Mouse (Mus musculus): ENCODE measurements around the gene Rab40c.

Gene Rab40c

DNA sequence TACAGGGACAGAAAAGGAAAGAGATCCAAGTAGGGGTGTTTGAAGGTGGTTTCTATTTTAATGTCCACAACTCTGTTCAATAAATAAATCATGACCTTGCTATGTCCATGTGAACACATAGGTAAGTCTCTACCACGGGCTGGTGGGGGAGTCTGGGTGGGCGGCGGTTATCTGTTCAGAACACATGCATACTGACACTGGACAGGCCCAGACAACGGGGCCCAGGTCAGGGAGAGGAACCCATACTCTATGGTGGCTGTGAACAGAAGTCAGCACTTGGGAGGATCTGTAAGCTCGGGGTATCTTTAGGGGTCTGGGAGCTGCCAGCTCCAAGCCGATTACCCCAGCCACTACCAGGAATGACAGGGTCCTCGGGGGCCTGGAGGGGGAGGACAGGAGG is 26.8 kb upstream of the Rab40c start:
- WGBS, result 85% methylated on average over 7 of the region's 7 CpGs

DNA sequence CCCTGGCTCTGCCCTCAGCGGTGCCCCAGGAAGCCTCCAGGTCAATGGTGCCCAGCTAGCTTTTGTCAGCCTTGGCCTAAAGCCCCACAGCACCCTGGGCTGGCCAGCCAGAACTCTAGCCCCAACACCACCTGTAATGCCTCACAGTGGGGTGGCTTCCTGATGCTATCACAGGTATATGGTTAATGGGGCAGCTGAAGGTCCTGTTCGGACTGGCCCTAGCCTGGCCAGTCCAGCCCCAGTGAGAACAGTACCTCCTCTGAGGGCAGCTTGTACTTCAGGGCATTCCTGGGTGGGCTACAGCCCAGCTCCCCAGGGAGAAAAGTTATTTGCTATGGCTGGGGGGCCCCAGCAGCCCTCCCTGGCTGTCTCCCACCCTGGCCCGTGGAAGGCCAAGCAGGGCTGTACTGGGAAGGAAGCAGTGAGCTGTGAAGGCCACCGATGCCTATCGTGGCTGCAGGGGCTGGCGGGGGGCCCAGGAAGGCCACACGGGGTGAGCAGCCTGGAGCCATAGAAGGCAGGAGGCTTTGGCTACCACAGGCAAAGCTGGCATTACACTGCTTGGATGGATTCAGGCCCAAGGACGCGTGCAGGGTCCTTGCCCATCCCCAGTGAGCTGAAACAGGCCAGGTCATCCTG is 26.1 kb upstream of the Rab40c start:
- 58% methylated on average over 9 of the region's 9 CpGs for WGBS

DNA sequence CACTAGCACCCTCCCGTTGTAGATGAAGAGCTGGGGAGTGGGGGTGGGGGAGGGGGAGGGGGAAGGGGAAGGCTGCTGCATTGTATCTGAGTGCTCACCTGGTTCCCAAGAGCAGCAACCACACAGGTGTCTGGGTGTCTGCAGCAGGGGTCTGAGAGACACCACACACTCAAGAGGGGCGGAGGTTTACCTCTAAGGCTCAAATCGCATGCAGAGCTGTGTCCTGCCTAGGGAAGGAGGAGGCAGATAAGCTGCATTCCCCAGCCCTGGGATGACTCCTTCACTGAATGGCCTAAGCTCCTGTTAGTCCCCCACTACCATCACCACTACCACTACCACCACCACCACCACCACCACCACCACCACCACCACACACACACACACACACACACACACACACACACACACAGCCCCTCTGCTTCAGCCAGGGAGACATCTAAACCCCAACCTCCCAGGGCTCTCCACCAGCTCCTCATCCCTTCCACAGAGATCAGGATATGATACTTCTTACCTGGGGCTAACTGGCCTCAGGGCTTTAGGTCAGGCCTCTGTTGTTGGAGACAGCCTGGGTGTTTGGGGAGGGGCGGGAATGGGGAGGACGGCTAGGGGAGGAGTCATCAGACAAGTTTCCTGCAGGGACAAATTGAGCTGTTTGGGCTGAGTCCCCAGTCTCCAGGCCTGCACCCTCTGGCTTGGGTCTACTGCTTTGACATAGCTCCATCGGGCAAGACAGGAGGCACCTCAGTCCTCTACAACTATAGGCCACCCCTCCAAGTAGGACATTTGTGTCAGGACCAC is 25.0 kb upstream of the Rab40c start, which contains the start of the genes Pigq and Nhlrc4:
TSS of gene Pigq (minus strand) at position 571 of the 798 bp plus-strand sequence.
TSS of gene Nhlrc4 (minus strand) at position 596 of the 798 bp plus-strand sequence.
- WGBS, result 51% methylated on average over 6 of the region's 6 CpGs

DNA sequence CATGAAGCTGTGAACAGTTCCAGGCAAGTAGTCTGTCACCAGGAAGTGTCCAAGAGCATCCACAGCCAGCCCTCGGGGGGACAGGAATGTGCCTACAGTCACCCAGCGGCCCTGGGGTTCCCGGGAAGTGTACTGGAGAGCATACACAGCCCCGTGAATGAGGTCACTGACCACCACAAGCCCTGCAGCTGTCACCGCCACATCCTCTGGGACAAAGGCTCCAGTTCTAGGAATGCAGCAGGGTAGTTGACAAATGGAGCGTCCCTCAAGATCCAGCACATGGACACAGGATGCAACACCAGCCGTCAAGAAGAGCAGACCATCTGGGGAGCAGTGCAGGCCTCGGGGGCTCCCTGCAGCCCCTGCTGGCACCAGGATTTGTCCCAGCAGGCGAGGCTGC is 24.2 kb upstream of the Rab40c start:
- WGBS, result 71% methylated on average over 9 of the region's 9 CpGs

DNA sequence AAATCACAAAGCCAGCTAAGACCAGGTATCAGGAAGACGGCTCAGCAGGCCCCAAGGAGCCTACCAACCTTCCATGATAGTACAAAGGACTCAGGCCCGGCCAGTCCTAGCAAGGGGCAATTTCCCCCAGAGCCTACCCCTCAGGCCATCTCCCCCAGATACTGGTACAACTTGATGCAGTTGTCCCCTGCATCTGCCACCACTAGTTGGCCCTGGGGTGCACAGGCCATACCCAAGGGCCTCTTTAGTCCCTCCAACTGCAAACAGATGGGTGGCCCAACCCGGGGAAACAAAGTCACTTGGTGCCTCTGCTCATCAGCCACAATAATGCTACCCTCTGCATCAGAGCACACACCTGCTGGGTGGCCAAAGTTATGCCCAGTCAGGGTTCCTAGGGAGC is 23.7 kb upstream of the Rab40c start:
- 84% methylated on average over 3 of the region's 3 CpGs for WGBS

DNA sequence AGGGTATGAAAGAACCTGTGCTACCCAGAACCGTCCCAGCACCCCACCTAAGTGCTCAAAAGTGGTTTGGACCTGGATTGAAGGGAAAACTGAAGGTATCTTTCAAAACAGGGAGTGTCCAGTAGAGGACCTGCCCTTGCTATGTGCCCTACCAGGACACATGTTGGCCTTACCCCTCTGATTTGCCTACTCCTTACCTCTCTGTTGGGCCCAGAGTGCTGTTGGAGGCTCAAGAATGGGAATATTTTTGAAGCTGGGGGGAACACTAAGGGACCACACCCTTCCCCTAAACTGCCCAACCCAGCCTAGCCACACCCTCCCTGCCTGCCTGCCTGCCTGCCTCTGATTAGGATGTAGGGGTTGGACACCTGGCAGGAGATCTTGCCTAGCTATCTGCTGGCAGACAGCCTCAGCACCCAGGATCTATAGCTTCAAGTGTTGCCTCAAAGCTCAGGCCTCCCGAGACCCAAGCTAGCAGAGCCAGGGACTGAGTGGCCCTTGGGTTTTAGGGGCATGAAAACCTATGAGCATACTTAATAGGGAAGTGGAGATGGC is 23.1 kb upstream of the Rab40c start:
- 82% methylated on average over 2 of the region's 2 CpGs for WGBS

DNA sequence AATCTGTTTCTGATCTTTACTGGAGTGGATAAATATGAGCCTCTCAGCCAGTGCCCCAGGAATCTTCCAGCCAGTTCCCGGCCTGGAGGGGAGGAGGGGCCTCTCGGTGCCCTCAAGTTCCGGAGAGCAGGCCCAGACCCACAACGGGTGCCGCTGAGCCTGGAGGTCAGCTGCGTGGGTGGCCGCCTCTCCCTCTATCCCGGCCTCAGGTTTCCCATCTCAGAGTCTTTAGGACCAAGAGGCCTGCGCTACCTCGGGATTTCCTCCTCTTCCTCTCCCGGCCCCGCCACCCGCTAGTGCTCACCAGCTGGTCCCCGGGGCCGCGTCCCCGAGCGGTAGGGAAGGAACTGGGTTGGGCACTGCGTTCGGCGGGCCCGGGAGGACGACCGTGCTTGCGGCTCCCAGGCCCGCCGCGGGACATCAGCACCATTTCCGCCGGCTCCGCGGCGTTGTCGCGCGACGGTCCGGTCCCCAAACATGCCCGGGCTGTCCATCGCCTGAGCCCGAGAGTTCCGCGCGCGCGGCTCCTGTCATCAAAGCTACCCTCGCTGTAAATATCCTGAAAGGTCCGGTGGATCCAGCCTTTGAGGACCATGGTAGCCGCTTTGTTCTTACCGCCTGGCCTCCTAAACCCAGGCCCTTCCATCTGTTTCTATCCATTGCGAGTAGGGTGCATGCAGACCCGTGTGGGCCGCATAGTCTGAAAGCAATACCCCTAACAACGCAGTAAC is 22.1 kb upstream of the Rab40c start:
- WGBS, result 2% methylated on average over 54 of the region's 54 CpGs

DNA sequence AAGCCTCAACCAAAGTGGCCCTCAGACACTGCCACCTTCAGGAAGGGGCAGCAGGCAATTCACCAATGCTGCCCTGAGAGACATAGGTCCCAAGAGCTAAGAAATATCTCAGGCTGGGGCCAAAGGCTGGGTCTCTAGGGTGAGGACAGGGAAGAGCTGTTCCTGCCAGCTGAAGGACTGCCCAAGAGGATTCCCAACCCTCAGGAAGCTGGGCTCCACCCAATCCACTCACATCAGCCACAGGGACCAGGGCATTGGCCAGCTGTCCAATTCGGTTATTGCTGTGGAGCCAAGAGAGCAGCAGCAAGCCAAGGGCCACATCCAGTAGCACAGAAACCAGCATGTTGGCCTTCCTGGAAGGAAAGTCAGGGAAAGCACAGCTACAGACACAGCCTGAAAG is 15.0 kb upstream of the Rab40c start:
- 94% methylated on average over 1 of the region's 1 CpGs for WGBS

DNA sequence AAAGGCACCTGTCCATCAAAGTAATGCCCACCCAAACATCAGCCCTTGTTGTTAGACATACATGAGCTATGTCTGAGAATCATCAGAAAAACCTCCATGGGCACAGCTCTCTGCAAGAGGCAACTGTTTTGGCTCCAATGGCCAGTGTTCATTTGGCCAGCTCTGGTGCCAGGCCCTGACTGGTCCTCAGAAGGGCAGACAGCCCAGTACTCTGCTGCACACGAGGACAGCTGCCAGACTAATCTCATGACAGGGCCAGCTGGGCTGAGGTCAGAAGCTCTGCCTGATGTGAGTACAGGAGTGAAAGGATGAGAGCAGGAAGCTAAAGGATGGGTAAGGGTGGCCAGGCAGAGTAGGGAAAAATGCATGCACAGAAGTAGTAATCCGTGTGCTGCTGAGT is 5.8 kb upstream of the Rab40c start:
- WGBS, result 62% methylated on average over 2 of the region's 2 CpGs

DNA sequence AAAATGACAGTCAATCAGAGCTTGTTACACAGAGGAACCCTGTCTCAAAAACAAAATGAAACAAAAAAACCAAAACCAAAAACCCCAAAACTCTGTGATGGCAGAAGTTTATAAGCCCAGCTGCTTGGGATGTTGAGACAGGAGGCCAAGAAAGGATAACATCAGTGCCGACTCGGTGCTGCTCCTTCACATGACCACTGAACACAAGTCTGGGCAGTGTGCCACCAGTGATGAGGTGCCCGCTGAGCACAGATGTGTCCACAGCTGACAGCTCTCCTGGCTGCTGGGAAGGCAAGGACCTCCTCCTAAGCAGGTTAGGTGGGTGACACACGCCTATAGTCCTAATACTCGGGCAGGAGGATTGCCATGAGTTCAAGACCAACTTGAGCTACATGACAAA is 2.6 kb upstream of the Rab40c start:
- 64% methylated on average over 5 of the region's 5 CpGs for WGBS

DNA sequence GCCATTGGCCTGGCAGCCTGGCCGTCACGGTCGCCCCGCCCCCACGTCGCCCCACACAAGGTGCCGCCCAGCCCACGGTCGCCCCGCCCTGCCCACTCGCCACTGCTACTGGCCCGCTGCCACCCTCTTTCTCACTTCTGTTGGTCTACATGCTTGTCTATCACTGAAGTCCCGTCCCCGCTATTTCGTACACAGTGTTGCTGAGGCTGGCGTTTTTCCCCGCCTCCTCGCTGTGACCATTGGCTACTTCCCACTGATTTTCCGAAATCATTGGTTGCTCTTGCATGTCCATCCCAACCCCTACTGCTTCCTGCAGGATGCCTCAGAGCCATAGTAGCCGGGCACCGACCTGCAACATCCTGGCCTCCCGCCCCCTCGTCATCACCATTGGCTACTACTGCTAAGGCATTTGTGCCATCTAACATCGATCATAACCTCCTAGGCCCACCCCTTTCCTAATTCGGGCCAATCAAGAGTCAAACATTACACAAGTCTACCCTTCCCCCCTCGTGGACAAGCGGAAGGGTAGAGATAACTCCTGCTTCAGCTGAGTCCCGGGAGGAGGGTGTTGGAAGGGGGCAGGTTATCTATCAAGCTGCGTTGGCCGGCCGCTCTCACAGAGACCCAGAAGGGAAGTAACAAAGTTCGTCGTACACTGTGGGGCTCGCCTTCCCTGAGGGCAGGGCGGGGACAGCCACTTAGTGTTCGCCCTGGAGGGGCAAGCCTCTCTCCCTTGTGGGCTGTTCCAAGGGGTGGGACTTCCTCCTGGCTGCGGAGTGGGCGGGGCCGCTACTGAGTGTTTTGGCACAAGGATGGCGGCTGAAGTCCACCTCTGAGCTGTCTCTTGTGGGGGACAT is 487 bp upstream of the Rab40c start:
- under 1% methylated on average over 40 of the region's 40 CpGs for WGBS

DNA sequence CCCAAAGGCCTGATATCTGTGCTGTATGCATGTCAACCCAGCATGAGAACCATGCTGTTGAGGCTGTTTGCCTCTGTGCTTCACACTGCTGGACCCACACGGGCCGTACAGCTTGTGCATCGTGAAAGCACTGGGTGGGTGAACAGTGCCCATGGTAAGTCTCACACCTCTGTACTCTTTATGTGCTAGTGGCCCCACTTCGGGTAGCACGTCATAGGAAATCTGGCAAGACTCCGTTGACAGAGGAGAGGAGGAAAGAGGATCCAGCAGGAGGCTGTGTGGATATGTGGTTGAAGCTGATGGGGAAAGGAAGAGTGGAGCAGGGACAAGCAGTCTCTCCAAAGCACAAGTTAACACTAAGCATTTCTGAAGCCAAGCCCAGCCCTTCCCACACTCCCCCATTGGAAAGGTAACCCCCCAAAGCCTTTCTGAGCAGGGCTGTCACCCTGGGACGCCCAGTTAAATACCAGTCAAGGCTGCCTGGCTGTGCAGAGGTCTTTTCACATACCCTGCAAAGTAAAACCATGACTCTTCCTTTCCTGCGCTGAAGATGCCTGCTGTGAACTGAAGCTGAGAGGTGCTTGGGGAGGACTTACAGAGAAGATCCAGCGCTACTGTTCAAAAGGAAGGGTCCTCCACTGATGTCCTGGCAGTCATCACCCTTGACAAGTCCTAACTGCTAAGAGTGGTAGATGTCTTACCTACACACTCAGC is 1.3 kb downstream of the Rab40c start:
- 46% methylated on average over 9 of the region's 9 CpGs for WGBS

DNA sequence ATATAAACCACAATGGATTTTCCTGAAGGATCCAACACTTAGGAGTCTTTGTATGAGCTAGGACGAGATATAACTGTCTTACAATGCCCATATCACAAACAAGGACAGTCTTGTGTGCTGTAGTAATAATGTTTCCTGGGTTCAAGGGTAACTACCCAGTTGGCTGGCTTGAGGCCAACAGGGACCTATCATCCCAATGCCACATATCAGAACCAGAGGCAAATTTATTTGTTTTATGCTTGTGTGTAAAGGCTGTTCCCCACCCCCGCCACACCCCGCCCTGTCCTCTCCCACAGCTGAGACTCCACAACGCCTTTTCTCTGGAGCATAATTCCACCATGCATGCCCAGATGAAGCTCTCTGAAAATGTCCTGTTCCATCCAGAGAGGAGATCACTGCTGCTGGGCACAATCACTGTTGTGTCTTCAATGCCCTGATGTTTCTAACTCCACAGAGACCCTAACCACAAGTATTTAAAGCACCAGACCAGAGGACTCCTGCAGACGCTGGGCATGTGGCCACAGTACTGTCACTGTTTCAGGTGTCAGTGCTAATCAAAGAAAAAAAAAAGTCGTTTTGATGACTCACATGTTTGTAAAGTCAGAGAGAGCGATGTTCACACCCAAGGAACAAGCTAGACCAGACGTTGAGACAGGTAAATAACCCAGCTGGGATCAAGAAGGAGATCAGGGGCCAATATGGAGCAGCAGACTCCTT is 2.4 kb downstream of the Rab40c start:
- 57% methylated on average over 8 of the region's 8 CpGs for WGBS

DNA sequence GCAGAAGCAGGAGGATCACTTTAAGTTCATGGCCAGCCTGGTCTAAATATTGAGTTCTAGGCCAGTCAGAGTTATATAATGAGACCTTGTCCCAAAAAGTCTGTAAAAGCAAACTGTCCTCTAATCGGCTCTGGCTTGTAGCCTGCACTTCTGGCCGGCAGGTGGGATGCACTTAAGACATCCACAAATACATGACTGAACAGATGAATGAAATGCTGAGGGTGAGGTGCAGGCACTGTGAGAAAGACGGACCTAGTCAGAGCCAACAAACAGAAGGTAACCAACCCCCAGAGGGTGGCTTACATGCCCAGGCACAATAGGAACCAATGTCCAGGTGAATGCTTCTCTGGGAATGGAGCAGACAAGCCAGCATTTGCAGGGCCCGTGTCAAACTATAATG is 5.2 kb downstream of the Rab40c start:
- 39% methylated on average over 4 of the region's 4 CpGs for WGBS

DNA sequence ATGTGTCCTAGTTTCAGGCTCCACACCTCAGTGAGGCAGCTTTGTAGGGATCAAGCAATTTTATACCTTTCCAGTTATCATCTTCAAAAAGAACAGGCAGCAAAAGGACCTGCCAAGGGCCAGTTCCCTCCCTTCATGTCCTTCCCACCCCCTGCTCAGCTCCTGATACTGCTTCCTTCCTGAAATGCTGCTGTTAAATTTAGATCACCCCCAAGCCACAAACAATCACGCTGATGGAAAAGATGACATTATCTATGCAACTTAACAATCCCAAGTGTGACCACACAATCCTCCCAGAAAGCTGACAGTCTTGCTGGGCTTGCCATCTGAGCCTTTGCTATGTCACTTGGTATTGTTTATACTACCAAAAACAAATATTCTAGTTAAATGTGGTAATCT is 5.7 kb downstream of the Rab40c start:
- 24% methylated on average over 1 of the region's 1 CpGs for WGBS

DNA sequence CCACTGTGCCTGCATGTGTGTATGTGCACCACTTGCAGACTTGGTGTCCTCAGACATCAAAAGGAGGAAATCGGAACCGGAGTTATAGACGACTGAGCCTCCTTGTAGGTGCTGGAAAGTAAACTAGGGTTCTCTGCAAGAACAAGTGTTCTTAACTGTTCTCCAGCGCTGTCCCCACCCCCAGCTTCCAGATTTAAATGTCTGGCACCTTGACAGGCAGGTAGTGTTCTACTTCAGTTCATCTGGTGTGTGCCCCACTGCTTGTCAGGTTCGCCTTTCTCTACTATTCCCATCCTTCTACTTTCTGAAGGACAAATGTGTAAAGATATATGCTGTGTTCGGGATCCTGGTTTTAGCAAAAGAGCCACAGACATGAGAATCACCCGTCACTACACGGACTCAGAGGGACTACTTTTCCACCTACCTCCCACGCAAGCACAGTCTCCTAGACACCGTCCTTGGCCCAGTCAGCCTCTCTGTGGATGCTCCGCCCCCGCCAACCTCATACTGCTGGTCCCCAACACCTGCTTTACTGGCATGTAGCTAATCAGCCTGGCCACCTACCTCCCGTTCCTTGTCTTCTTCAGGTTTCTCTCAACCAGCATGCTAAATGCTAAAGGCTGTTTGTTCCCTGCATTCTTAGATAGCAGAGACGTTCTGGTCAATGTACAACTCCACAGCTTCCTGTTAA is 6.2 kb downstream of the Rab40c start:
- 39% methylated on average over 14 of the region's 14 CpGs for WGBS

DNA sequence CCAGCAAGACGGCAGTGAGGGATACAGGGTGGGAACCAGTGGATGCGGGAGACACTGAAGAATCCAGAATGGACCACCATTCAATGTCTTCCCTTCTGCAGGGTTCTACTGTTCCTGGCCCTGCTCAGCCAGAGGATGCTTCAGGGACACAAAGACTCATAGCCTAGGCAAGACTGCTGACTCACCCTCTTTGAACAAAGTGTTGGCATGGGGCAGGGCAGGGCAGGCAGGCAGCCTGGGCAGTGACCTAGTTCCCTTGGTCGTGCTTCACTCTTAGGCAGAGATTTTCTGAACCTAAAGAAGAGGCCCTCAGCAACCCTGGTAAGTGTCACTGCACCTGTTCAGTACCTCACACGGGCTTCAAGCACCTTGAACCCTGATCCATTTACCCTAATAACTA is 7.7 kb downstream of the Rab40c start:
- 65% methylated on average over 4 of the region's 4 CpGs for WGBS

DNA sequence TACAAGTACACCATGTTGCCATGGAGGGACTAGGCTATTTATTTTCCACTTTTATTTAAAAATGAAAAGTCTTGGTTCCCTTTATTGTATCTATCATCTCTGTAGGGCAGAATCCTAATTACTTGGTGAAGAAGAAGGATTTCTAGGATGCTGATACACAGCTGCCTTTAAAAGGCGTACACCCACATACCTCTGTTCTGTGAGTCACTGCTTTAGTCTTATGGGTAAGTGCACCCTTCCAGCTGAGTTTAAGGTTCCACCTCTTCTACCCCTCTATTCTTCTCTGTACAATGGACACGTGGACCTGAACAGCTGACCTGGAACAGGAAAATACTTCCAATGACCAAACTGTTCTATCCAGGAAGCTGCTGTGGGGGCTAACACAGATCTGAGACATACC is 11.9 kb downstream of the Rab40c start:
- WGBS, result 49% methylated on average over 2 of the region's 2 CpGs

DNA sequence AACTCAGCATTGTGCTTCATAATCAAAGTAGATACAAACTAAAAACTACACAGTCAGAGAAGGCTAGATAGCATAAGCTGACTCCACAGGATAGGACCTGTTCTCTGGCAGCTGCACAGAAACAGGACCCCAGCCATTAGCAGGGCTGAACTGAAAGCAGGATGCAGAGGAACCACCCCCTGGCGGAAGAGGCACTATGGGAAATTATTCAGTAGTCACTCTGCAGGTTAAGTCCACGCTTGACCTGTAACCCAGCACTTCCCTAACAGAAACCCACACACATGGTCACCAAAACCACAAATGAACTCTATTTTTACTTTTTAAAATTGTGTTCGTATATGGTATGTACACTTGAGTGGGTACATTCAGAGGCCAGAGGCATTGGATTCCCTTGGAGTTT is 16.5 kb downstream of the Rab40c start:
- WGBS, result 78% methylated on average over 3 of the region's 3 CpGs

DNA sequence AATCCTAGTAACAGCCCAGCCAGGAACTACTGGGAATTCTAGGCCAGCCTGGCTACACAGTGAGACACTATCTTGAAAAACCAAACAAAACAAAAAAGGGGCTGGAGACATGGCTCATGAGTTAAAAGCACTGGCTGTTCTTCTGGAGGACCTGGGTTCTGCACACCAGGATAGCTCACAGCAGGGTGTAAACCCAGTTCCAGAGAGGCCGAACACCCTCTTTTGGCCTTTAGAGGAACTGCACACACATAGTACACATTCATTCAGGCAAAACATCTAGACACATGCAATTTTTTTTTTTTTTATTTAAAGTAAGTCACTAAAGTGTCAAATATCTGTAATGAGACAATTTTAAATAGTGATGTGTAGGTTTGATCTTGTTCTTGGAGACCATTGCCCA is 19.3 kb downstream of the Rab40c start:
- 89% methylated on average over 1 of the region's 1 CpGs for WGBS
